Mouse (Mus musculus) lung, postnatal 0 days (tissue): ENCODE measurements at regions not wholly inside any gene's neighbourhood (a gene's known extent, or its start where the extent isn't known, plus 50 kb on each side); places are given as distances from the start of the nearest gene placed in this dataset.

ENCODE experiments used
- ATAC-seq: fragments of 200-750 bp; cut with Nextera tagmentation; 2 replicates; pipeline ENCODE4 v1.8.0; 2017; ENCODE audit warnings: moderate library complexity
- DNase-seq: peaks from one replicate; pipeline ENCODE4 v3.0.0-alpha.2; 2016; ENCODE audit warnings: low spot score
- H3K27ac ChIP-seq: fragments of 300-500 bp; sonication (generic); 2 replicates; pipeline ENCODE4 v1.5.1; 2014; ENCODE audit warnings: antibody characterized with exemption, mild to moderate bottlenecking, low read length, mixed read lengths
- H3K27me3 ChIP-seq: fragments of 300-500 bp; sonication (generic); replicated peaks from 2 replicates; pipeline ENCODE4 v1.6.1; 2014; ENCODE audit warnings: low read length, mixed read lengths; ENCODE audit not compliant: insufficient read depth
- H3K36me3 ChIP-seq: fragments of 300-500 bp; sonication (generic); 2 replicates; pipeline ENCODE4 v1.6.1; 2014; ENCODE audit warnings: low read length, mixed read lengths; ENCODE audit not compliant: insufficient read depth
- H3K4me1 ChIP-seq: fragments of 300-500 bp; sonication (generic); 2 replicates; pipeline ENCODE4 v1.6.1; 2014; ENCODE audit warnings: antibody characterized with exemption, low read depth, low read length, mixed read lengths; ENCODE audit not compliant: insufficient read depth
- H3K4me2 ChIP-seq: fragments of 300-500 bp; sonication (generic); replicated peaks from 2 replicates; pipeline ENCODE4 v1.6.1; 2014; ENCODE audit warnings: low read depth, mild to moderate bottlenecking, low read length, moderate library complexity, mixed read lengths
- H3K4me3 ChIP-seq: fragments of 300-500 bp; sonication (generic); 2 replicates; pipeline ENCODE4 v1.5.1; 2014; ENCODE audit warnings: low read depth, low read length
- H3K9ac ChIP-seq: fragments of 300-500 bp; sonication (generic); replicated peaks from 2 replicates; pipeline ENCODE4 v1.6.1; 2014; ENCODE audit warnings: low read depth, mild to moderate bottlenecking
- H3K9me3 ChIP-seq: fragments of 300-500 bp; sonication (generic); 2 replicates; pipeline ENCODE4 v1.6.1; 2016; ENCODE audit warnings: low read length, mixed read lengths
- CTCF ChIP-seq: IDR thresholded peaks from 2 replicates; pipeline ENCODE4 v1.5.1; 2016; ENCODE audit warnings: antibody characterized with exemption, mild to moderate bottlenecking
- EP300 ChIP-seq: IDR thresholded peaks from 2 replicates; pipeline ENCODE4 v1.6.1; 2016; ENCODE audit warnings: antibody characterized with exemption, mild to moderate bottlenecking, control low read depth
- WGBS: fragments of 180-500 bp; shearing (Covaris S2); extraction: QIAGEN DNeasy Blood & Tissue Kit; methylation state at CpG from one replicate; pipeline ENCODE4 v1.1.7; 2014; 5-methylcytosine and 5-hydroxymethylcytosine counted together

DNA sequence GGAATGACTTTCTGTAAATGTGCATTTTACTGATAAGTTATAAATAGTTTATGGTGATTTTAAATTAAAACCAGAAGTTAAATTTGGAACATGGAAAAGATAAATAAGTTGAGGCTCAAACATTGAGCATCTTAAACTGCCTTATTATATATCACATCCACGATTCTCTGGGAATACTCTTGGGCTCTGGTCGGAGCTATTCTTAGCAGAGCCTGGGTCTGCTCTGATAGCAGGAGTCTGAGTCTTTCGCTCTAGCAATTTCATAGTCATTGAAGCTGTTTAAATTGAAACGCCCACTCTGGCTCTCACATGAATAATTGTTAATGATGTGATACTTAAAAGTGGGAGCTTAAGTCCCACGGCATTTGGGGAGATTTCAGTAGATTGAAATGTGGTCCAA lies 208.0 kb downstream of the Papss1 start:
- 58% methylated on average over 5 of the region's 5 CpGs for WGBS
- H3K9ac ChIP-seq: no peak overlapping the region

DNA sequence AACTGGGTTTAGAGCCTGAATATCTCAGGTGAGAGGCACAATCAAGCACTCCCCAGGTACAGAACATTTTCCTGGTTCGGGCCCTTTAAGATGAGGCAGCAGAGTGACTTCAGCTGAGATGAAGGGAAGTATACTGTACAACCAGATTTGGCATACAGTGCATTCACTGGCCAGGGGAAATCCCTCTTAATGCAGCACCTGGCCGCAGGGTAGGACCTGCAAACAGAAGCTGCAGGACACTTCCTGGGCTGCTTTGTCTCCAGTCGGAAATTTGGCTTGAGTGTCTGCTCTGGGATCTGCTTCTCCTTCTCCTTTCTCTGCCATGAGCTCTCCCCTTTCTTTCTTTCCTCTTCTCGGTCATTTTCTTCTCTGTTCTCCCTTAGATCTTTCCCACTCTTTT lies 210.9 kb downstream of the Papss1 start:
- 65% methylated on average over 4 of the region's 4 CpGs for WGBS
- Histone ChIP-seq H3K4me2 (no peak overlapping the region), H3K4me3 (no peak overlapping the region), H3K27me3 (no peaks in the 10 kb centered on the region), H3K9ac (no peak overlapping the region), H3K4me1 (no peaks in the 10 kb centered on the region), H3K9me3 (no peaks in the 10 kb centered on the region), H3K27ac (no peak overlapping the region), H3K36me3 (no peaks in the 10 kb centered on the region)
- TF ChIP-seq EP300 (no peak), CTCF (no peak)
- DNase-seq: no peak
- no peak for ATAC-seq

More for the DNA sequence above, 208.0 kb downstream of the Papss1 start:
- DNase-seq: no peak
- TF ChIP-seq EP300 (no peak), CTCF (no peak)
- ATAC-seq: no peak
- Histone ChIP-seq H3K4me1 (no peaks in the 10 kb centered on the region), H3K27ac (no peak overlapping the region), H3K36me3 (no peaks in the 10 kb centered on the region), H3K4me3 (no peak overlapping the region), H3K9me3 (no peaks in the 10 kb centered on the region), H3K4me2 (no peak overlapping the region), H3K27me3 (no peaks in the 10 kb centered on the region)

DNA sequence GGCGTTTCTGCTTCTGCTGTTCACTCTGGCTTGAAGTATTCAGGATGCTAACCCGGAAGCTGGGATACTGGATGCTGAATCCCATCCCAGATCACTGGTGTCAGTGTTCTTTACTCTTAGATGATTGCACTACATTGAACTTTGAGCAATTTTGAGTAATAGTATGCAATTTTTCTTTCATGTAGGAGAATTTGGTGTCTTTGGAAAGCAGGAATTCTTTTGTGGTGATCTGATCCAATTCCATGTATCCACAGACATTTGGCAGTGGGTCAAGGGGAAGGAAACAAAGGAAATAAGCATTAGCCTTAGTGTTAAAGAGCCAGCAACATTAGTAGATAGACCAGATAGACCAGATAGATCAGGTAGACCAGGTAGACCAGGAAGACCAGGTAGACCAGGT lies 212.1 kb downstream of the Papss1 start:
- H3K4me3 ChIP-seq: no peak overlapping the region
- no peaks in the 10 kb centered on the region for H3K36me3 ChIP-seq
- TF ChIP-seq EP300: no peak
- TF ChIP-seq CTCF: no peak
- no peaks in the 10 kb centered on the region for H3K4me1 ChIP-seq
- no peaks in the 10 kb centered on the region for H3K27me3 ChIP-seq
- DNase-seq (no peak), ATAC-seq (no peak)
- H3K27ac ChIP-seq: no peak overlapping the region
- no peak overlapping the region for H3K4me2 ChIP-seq
- WGBS: 74% methylated on average over 2 of the region's 2 CpGs
- H3K9ac ChIP-seq: no peak overlapping the region
- no peaks in the 10 kb centered on the region for H3K9me3 ChIP-seq

DNA sequence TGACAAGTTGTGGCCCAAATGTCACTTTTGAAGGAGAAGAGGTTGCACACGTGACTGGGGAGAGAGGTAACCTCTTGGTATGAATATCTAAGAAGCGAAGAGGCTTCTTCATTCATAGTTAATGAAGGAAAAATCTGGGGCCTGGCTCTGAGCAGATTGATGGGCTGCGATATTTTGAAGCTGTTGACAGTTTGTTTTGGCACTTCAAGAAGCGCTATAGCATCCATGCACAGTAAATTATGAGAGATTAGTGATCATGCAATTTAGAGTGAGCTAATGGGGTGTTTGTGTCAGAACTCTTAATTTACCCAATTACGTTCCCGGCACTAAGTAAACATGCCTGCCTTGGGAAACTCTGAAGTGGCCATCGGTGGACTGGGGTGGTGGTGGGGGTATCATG lies 215.2 kb downstream of the Papss1 start:
- Histone ChIP-seq H3K4me1 (no peaks in the 10 kb centered on the region), H3K4me2 (no peak overlapping the region), H3K27ac (no peak overlapping the region), H3K9ac (no peak overlapping the region), H3K27me3 (no peaks in the 10 kb centered on the region), H3K9me3 (no peaks in the 10 kb centered on the region), H3K4me3 (no peak overlapping the region), H3K36me3 (no peaks in the 10 kb centered on the region)
- TF ChIP-seq CTCF: no peak
- TF ChIP-seq EP300: no peak
- ATAC-seq: no peak
- no peak for DNase-seq
- WGBS: 46% methylated on average over 7 of the region's 7 CpGs

DNA sequence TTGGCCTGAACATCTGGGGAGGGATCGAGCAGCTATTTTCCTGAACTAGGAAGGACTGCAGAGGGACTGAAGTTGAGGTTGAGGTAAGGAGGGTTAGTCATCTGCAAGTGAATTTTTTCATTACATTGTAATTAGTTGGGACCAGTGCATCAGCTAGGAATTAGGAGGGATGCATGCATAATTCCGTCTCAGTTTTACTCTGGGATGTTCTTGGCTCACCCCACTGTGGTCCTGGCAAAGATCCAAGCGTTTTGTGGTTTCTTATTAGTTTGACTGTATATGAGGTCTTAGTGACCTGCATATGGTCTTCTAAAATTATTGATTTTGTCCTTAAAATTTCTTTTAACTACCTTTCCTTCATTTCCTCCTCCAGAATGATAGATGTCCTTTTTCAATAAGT lies 221.0 kb downstream of the Papss1 start:
- Histone ChIP-seq H3K27me3 (no peaks in the 10 kb centered on the region), H3K36me3 (no peaks in the 10 kb centered on the region), H3K27ac (no peak overlapping the region), H3K9ac (no peak overlapping the region), H3K4me3 (no peak overlapping the region), H3K4me2 (no peak overlapping the region), H3K9me3 (no peaks in the 10 kb centered on the region), H3K4me1 (no peaks in the 10 kb centered on the region)
- 70% methylated on average over 3 of the region's 3 CpGs for WGBS
- no peak for ATAC-seq
- TF ChIP-seq CTCF (no peak), EP300 (no peak)
- DNase-seq: no peak

DNA sequence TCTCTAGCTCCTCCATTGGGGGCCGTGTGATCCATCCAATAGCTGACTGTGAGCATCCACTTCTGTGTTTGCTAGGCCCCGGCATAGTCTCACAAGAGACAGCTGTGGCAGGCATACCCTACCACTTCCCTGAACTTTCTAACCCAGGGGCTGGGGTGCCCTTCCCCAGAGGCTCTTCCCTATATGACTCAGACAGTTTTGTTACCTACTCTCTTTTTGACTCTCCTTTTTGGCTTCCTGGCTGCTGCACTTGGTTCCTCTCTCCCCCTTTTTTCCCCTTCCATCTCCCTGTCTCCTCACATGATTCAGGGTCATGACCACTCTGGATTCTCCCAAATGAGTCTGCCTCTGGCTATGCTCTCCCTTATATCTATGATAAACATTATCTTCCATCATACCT lies 223.8 kb downstream of the Papss1 start:
- no peak overlapping the region for H3K4me3 ChIP-seq
- no peak overlapping the region for H3K4me2 ChIP-seq
- WGBS: 55% methylated on average over 1 of the region's 2 CpGs
- DNase-seq: no peak
- TF ChIP-seq CTCF (no peak), EP300 (no peak)
- ATAC-seq: no peak
- no peak overlapping the region for H3K27ac ChIP-seq
- no peak overlapping the region for H3K9ac ChIP-seq
- no peaks in the 10 kb centered on the region for H3K9me3 ChIP-seq
- no peaks in the 10 kb centered on the region for H3K36me3 ChIP-seq
- H3K4me1 ChIP-seq: no peaks in the 10 kb centered on the region
- no peaks in the 10 kb centered on the region for H3K27me3 ChIP-seq

DNA sequence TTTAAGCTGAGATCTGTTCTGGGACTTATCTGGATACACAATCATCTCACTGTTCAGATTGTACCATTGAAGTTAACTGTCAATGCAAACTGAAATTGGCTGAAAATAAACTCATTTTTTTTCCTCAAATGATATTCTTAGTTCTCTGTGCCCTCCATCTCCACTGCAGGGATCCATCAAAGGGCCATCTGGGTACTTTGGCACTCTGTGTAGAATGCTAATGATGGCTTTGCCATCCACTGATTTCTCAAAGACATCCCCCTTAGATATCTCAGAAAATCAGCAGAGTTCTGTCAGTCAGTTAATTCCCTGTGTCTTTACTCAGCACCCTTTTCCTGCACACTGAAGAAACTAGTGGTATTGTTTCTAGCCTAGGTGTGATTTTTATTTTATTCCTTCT lies 224.6 kb downstream of the Papss1 start:
- ATAC-seq (no peak), DNase-seq (no peak)
- TF ChIP-seq CTCF (no peak), EP300 (no peak)
- Histone ChIP-seq H3K36me3 (no peaks in the 10 kb centered on the region), H3K27me3 (no peaks in the 10 kb centered on the region), H3K9me3 (no peaks in the 10 kb centered on the region), H3K9ac (no peak overlapping the region), H3K27ac (no peak overlapping the region), H3K4me2 (no peak overlapping the region), H3K4me1 (no peaks in the 10 kb centered on the region), H3K4me3 (no peak overlapping the region)
